Mouse (Mus musculus) mammary gland, adult 2 months (tissue): Measurements from ENCODE around the gene Olfr1054. TPM values are rescaled to one million over a fixed set of nuclear protein-coding genes. Genes with fewer than 3 reads are reported as not detected.

Experiments used
- polyA plus RNA-seq: library from polyadenylated mRNA; depleted of rRNA; stranded (reverse); fragments of >200 nt; gene quantifications from 2 replicates; pipeline ENCODE4 v1.2.3, GENCODE M21; 2012; ENCODE audit warnings: low replicate concordance; rRNA removed

Olfr1054 gene
- not detected in 2 replicates for polyA plus RNA-seq

GRCm38 (mm10) chr2:86335333-86335732 lies at the start of gene Olfr1054:
Gene Olfr1054 (minus strand): TSS chr2:86335433.

DNA sequence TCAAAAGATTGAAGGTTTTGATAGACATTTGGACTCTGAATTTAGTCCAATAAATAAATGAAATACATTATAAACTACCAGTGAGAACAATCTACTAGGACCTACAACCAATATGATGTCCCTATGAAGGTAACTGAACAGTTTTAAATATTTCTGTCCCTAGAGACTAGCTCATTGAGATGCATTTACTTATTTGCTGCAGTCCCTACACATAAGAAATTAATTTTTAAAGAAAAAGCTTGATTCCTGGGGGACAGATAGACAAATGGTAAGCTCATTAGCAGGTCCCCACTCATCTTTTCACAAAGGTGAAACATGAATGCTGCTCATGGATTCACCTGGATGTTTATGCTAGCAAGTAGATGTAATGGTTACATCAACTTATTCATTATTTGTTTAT lies 43.1 kb upstream of the Olfr1054 start, which contains the start of gene Olfr1057:
Gene Olfr1057 (minus strand): TSS at position 101 of the 400 bp plus-strand sequence.

GRCm38 (mm10) chr2:86362369-86362768 lies 27.1 kb upstream of the Olfr1054 start, which contains the start of gene Olfr1056:
Gene Olfr1056 (minus strand): TSS chr2:86362469.

DNA sequence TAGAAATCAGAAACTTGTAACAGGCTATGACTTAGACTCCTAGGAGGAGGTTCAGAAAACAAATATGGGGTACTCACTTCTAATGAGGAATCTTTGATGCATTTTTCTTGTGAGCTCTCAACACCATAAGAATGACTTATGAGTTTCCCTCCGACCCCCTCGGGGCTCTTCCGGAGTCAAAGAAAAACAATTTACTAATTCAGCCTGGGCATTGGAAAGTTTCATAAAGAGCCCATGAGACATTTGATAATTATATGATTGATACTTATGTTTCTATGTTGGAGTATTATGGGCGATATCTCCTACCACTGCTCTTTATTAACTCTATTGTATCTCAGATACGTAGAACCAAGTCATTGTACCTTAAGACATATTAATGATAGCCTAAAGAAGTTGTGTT lies 15.0 kb upstream of the Olfr1054 start, which contains the start of gene Olfr1055:
Gene Olfr1055 (minus strand): TSS at position 101 of the 400 bp plus-strand sequence.

GRCm38 (mm10) chr2:86315184-86315583 lies 20.0 kb downstream of the Olfr1054 start, which contains the start of gene Olfr1053:
Gene Olfr1053 (minus strand): TSS chr2:86315284.

DNA sequence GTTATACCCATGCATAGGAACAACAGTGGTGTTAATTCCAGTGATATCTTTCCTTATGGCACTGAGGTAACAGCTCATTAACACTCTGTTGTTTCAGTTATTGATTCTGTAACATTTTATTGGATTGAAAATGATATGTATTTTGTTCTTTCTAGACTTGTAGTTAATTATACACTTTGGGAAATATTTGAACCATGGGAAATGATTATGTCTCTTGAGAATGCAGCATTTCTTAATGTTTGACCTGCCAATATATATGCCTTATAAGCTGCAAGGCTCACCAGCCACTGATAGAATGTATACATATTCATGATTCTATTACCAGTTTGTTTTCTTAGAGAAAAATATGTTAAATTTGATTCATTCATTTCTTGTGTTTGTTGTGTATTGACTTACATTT lies 43.1 kb downstream of the Olfr1054 start, which contains the start of gene Olfr1052:
Gene Olfr1052 (plus strand): TSS at position 301 of the 400 bp plus-strand sequence.

Other genes starting within 250 kb of the Olfr1054 start
- gene Olfr1037, start 248.0 kb downstream of the Olfr1054 start, polyA plus RNA-seq, result not detected in 2 replicates
- not detected in 2 replicates for gene Olfr1039, start 199.5 kb downstream of the Olfr1054 start, polyA plus RNA-seq
- gene Olfr1040, start 188.7 kb downstream of the Olfr1054 start, polyA plus RNA-seq, result not detected in 2 replicates
- gene Olfr1042, start 173.6 kb downstream of the Olfr1054 start, polyA plus RNA-seq, result not detected in 2 replicates
- gene Olfr1043, start 167.9 kb downstream of the Olfr1054 start, polyA plus RNA-seq, result not detected in 2 replicates
- gene Olfr1044, start 157.6 kb downstream of the Olfr1054 start, polyA plus RNA-seq, result not detected in 2 replicates
- gene Olfr52, start 149.8 kb downstream of the Olfr1054 start, polyA plus RNA-seq, result not detected in 2 replicates
- not detected in 2 replicates for gene Olfr1045, start 132.4 kb downstream of the Olfr1054 start, polyA plus RNA-seq
- not detected in 2 replicates for gene Olfr1046, start 116.1 kb downstream of the Olfr1054 start, polyA plus RNA-seq
- gene Olfr1047, start 104.0 kb downstream of the Olfr1054 start, polyA plus RNA-seq, result not detected in 2 replicates
- not detected in 2 replicates for gene Olfr1048, start 95.1 kb downstream of the Olfr1054 start, polyA plus RNA-seq
- gene Olfr1049, start 77.1 kb downstream of the Olfr1054 start, polyA plus RNA-seq, result not detected in 2 replicates
- gene Olfr1051, start 56.3 kb downstream of the Olfr1054 start, polyA plus RNA-seq, result not detected in 2 replicates
- gene Olfr1052, start 43.0 kb downstream of the Olfr1054 start, polyA plus RNA-seq, result not detected in 2 replicates
- not detected in 2 replicates for gene Olfr1053, start 20.1 kb downstream of the Olfr1054 start, polyA plus RNA-seq
- gene Olfr1055, start 14.9 kb upstream of the Olfr1054 start, polyA plus RNA-seq, result not detected in 2 replicates
- not detected in 2 replicates for gene Olfr1056, start 27.0 kb upstream of the Olfr1054 start, polyA plus RNA-seq
- gene Olfr1057, start 43.0 kb upstream of the Olfr1054 start, polyA plus RNA-seq, result not detected in 2 replicates
- not detected in 2 replicates for gene Olfr1058, start 53.1 kb upstream of the Olfr1054 start, polyA plus RNA-seq
- not detected in 2 replicates for gene Olfr1061, start 78.6 kb upstream of the Olfr1054 start, polyA plus RNA-seq
- not detected in 2 replicates for gene Olfr1062, start 91.3 kb upstream of the Olfr1054 start, polyA plus RNA-seq
- not detected in 2 replicates for gene Olfr1065, start 115.2 kb upstream of the Olfr1054 start, polyA plus RNA-seq
- not detected in 2 replicates for gene Olfr1066, start 120.8 kb upstream of the Olfr1054 start, polyA plus RNA-seq
- gene Olfr228, start 152.0 kb upstream of the Olfr1054 start, polyA plus RNA-seq, result not detected in 2 replicates
- gene Olfr1076, start 173.0 kb upstream of the Olfr1054 start, polyA plus RNA-seq, result not detected in 2 replicates
- gene Olfr1079, start 207.0 kb upstream of the Olfr1054 start, polyA plus RNA-seq, result not detected in 2 replicates
- not detected in 2 replicates for gene Olfr1080, start 222.8 kb upstream of the Olfr1054 start, polyA plus RNA-seq